Mouse (Mus musculus): ENCODE results near the gene Cul7. TPM values are rescaled to one million over a fixed set of nuclear protein-coding genes. Genes with fewer than 3 reads are reported as not detected.

The Cul7 gene
- 10.9 and 12.4 TPM in 2 replicates for polyA plus RNA-seq (2015; fragmentation: Nextera tagmentation; extraction: Ambion mirVana)

DNA sequence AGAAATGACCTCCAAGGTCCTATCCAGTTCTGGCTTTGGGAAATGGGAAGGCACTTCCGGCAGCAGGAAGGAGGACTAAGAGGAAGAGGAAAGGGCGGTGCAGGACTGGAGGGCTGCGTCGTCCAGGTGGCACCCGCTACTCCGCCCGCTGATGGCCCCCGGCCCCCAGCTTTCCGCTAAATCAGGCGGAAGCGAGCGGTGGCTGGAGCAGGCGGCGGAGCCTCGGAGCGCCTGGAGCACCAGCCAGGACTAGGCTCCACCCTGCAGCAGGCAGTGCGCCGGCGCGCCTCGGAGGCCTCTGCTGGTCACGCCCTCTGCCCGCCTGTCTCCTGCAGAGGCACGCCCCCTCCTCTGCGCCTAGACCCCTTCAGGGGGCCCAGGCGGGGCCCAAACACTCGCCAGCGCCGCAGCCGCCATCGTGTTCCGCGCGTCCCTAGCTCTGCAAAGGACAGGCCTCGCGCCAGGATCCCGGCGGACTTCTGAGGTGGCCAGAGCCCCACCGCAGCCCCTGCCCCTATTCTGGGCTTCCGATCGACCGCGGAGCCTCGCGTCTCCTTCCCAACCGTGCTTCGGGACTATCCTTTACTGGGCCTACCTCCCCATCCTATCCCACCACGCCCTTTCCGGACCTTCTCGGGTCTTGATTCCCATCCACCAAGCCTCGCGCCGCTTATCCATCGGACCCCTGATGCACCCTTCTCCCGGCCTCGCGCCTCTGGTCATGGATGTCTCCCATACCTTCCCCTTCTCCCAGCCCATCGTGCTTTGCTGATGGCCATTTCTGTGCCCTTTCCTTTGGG is at the start of gene Cul7:
TSS of gene Cul7 (plus strand) at position 106 of the 800 bp plus-strand sequence.
- Histone ChIP-seq H3K4me3 (replicated peaks) (peak within 1 kb of the TSS; percentile 73), H3K9me3 (replicated peaks) (no peaks in the 10 kb centered on the region), H3K27ac (peak within 1 kb of the TSS; percentile 83), H3K36me3 (peaks cover 46% of the 10 kb centered on the region), H3K4me1 (replicated peaks) (peaks cover 50% of the 10 kb centered on the region), H3K27me3 (no peaks in the 10 kb centered on the region), H3K4me2 (peak within 1 kb of the TSS; percentile 98), H3K9ac (peak within 1 kb of the TSS; percentile 83)
- under 1% methylated on average over 57 of the region's 58 CpGs for WGBS (ENCODE audit: insufficient replicate concordance)
- DNase-seq (peak; percentile 90), ATAC-seq (ENCODE audit: low read depth) (peak; percentile 86)

DNA sequence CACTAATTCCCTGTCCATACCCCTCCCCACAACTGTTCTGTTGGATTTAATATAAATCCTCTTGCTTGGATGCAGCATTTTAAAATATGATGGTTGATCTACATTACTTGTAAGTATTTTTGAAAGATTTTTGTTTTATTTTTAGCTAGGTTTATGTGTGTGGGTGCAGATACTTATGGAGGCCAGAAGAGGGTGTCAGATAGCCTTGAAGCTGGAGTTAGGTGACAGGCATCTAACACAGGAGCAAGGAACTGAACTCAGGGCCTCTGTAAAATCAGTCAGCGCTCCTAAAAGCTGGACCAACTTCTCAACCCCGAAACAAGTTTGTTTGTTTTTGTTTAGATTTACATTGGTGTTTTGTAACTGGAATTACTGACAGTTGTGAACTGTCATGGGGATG is 49.6 kb upstream of the Cul7 start:
- H3K9ac ChIP-seq: no peak overlapping the region
- H3K27ac ChIP-seq: no peak overlapping the region
- peaks cover 6% of the 10 kb centered on the region; the same call in 1 of the 2 replicates for H3K4me1 ChIP-seq (replicated peaks)
- no peak overlapping the region for H3K4me3 ChIP-seq (replicated peaks)
- H3K9me3 ChIP-seq (replicated peaks): no peaks in the 10 kb centered on the region
- H3K36me3 ChIP-seq: no peaks in the 10 kb centered on the region
- ATAC-seq (ENCODE audit: low read depth) (no peak), DNase-seq (no peak)
- no peak overlapping the region for H3K4me2 ChIP-seq
- H3K27me3 ChIP-seq: no peaks in the 10 kb centered on the region
- WGBS (ENCODE audit: insufficient replicate concordance): 68% methylated on average over 2 of the region's 2 CpGs

DNA sequence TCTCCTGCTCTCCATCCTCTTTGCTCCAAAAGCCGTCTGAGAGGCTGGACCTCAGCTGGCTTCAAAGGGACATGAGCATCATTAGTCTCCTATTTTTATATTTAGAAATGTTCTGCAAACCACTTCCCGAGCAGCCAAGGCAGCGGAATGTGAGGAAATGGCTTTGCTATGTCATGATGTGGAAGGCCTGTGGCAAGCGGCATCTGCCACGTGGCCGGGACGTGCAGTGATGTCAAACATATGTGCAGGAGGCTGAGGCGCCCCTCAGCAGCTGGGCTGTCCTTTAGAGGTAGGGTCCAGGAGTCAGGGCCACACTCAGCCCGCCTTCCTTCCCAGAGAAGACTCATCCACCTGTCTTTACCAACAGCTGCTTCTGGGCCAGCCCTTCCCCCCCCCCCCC is 47.9 kb upstream of the Cul7 start:
- H3K9ac ChIP-seq: no peak overlapping the region
- ATAC-seq (ENCODE audit: low read depth) (no peak), DNase-seq (no peak)
- H3K4me1 ChIP-seq (replicated peaks): peaks cover 6% of the 10 kb centered on the region; the same call in 1 of the 2 replicates
- H3K9me3 ChIP-seq (replicated peaks): no peaks in the 10 kb centered on the region
- H3K36me3 ChIP-seq: no peaks in the 10 kb centered on the region
- no peaks in the 10 kb centered on the region for H3K27me3 ChIP-seq
- H3K4me2 ChIP-seq: no peak overlapping the region
- 45% methylated on average over 9 of the region's 9 CpGs for WGBS (ENCODE audit: insufficient replicate concordance)
- no peak overlapping the region for H3K27ac ChIP-seq
- no peak overlapping the region for H3K4me3 ChIP-seq (replicated peaks)

DNA sequence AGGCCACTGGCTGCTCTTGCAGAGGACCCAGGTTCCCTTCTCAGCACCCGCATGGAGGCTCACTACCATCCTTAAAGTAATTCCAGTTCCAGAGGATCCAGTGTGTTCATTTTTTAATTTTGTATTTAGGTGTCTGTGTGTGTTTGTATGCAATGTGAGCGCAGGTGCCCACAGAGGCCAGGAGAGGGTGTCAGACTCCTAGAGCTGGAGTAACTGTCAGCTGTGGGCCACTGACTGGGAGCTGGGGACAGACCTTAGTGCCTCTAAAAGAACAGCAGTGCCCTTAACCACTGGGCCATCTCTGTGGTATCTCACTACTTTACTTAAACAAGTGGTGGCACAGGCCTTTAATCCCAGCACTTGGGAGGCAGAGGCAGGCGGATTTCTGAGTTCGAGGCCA is 46.9 kb upstream of the Cul7 start:
- 87% methylated on average over 4 of the region's 4 CpGs for WGBS (ENCODE audit: insufficient replicate concordance)
- Histone ChIP-seq H3K27ac (no peak overlapping the region), H3K9me3 (replicated peaks) (no peaks in the 10 kb centered on the region)

DNA sequence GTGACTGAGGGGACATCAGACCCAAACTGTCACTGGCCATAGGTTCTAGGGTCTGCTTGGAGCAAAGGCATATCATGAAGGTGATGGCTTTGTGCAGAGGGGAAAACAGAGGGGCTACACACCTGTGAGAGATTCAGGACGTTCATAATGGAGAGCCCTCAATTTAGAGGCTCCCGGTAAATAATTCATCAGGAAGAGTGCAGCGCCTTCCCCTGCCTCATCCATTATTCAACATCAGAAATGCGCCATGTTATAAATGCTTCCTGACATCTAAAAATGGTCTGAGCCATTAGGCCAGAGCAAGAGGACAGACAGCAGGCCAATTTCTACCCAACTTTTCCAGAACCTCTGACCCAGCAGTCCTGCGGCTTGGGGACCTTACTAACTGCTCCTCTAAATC is 45.0 kb upstream of the Cul7 start:
- no peak for DNase-seq
- Histone ChIP-seq H3K4me2 (no peak overlapping the region), H3K9me3 (replicated peaks) (no peaks in the 10 kb centered on the region), H3K27me3 (no peaks in the 10 kb centered on the region), H3K36me3 (no peaks in the 10 kb centered on the region), H3K4me3 (replicated peaks) (no peak overlapping the region), H3K9ac (no peak overlapping the region), H3K27ac (no peak overlapping the region), H3K4me1 (replicated peaks) (peaks cover 8% of the 10 kb centered on the region)
- no peak for ATAC-seq (ENCODE audit: low read depth)
- 75% methylated on average over 5 of the region's 5 CpGs for WGBS (ENCODE audit: insufficient replicate concordance)

More for the DNA sequence above, 46.9 kb upstream of the Cul7 start:
- Histone ChIP-seq H3K27me3 (no peaks in the 10 kb centered on the region), H3K4me3 (replicated peaks) (no peak overlapping the region), H3K36me3 (no peaks in the 10 kb centered on the region), H3K4me1 (replicated peaks) (peaks cover 3% of the 10 kb centered on the region; the same call in 1 of the 2 replicates), H3K9ac (no peak overlapping the region), H3K4me2 (no peak overlapping the region)
- ATAC-seq (ENCODE audit: low read depth) (no peak), DNase-seq (no peak)

DNA sequence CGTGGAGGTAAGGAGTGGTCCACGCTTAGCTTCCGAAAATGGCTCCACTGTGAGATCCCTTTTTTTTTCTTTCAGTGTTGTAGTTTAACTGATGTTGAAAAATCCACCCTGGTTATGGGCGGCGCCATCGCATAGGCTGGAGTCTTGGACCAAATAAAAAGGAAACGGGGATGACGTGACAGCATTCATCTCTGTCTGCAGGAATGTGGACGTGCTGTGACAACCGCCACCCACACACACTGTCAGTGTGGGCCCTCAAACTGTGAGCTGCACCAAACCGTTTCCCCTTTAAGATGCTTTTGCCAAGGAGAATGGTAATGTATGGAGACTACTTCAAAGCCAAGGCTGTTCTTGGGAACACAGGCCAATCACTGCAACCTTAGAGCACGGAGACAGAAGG is 44.1 kb upstream of the Cul7 start:
- Histone ChIP-seq H3K9ac (no peak overlapping the region), H3K9me3 (replicated peaks) (no peaks in the 10 kb centered on the region), H3K27me3 (no peaks in the 10 kb centered on the region), H3K4me2 (no peak overlapping the region), H3K4me3 (replicated peaks) (no peak overlapping the region), H3K36me3 (no peaks in the 10 kb centered on the region), H3K4me1 (replicated peaks) (peaks cover 10% of the 10 kb centered on the region), H3K27ac (no peak overlapping the region)
- 78% methylated on average over 12 of the region's 12 CpGs for WGBS (ENCODE audit: insufficient replicate concordance)
- ATAC-seq (ENCODE audit: low read depth): no peak
- DNase-seq: no peak

DNA sequence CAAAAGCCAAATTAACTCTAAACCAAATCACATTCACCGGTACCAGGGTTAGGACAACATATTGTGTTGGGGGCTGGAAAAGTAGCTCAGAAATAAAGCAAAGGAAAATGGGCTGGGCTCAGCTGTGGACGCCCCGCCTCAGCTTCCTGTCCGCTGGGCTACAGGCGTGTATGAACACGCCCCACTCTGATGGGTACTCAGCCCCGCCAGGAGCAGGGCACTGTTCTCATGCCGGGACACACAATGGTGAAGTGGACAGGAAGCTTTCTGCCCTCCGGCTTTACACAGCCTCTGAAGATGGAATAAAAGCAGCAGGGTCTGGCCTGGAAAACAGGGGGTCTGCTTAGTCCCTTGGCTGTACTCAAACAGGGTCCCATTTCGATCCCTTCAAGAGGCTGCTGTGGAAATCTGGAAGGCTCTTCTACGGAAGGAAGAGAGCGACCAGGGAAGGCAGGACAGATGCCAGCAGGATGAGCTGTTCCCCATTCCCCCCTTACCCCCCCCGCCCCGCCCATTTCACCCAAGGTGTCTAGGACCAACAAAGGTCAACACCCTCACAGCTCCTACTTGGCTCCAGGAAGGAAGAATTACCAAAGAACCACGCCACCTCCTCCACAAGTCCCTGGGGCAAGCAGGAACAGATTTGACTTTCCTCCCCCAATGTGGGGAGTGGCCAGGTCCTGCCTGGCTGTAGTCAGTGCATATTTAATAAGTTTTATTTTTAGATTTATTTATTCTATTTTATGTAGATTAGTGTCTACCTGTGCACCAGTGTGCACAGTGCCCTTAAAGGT is 40.2 kb upstream of the Cul7 start:
- peak; percentile 48; the same call in 1 of the 2 replicates for ATAC-seq (ENCODE audit: low read depth)
- Histone ChIP-seq H3K4me3 (replicated peaks) (no peak overlapping the region), H3K27ac (no peak overlapping the region)

DNA sequence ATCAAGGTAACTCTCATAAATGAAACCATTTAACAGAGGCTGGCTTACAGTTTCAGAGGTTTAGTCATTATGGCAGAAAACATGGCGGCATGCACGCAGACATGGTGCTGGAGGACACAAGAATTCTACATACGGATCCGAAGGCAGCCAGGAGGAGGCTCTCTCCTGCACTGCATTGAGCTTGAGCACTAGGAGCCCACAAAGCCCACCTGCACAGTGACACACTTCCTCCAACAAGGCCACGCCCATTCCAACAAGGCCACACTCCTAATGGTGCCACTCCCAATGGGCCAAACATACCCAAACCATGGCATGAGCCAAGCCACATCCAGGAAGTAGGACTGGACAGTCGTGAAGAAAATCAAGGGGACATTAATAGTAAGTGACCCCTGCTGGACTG is 38.8 kb upstream of the Cul7 start:
- Histone ChIP-seq H3K4me2 (no peak overlapping the region), H3K27ac (no peak overlapping the region), H3K36me3 (no peaks in the 10 kb centered on the region), H3K9me3 (replicated peaks) (no peaks in the 10 kb centered on the region), H3K9ac (no peak overlapping the region), H3K27me3 (no peaks in the 10 kb centered on the region), H3K4me1 (replicated peaks) (peaks cover 26% of the 10 kb centered on the region), H3K4me3 (replicated peaks) (no peak overlapping the region)
- ATAC-seq (ENCODE audit: low read depth): no peak
- DNase-seq: no peak
- 79% methylated on average over 6 of the region's 6 CpGs for WGBS (ENCODE audit: insufficient replicate concordance)

More for the DNA sequence above, 40.2 kb upstream of the Cul7 start:
- Histone ChIP-seq H3K36me3 (no peaks in the 10 kb centered on the region), H3K4me2 (peak overlapping the region; percentile 26; the same call in 1 of the 2 replicates), H3K4me1 (replicated peaks) (peaks cover 26% of the 10 kb centered on the region), H3K27me3 (no peaks in the 10 kb centered on the region), H3K9ac (no peak overlapping the region), H3K9me3 (replicated peaks) (no peaks in the 10 kb centered on the region)
- no peak for DNase-seq
- WGBS (ENCODE audit: insufficient replicate concordance): 23% methylated on average over 15 of the region's 15 CpGs

DNA sequence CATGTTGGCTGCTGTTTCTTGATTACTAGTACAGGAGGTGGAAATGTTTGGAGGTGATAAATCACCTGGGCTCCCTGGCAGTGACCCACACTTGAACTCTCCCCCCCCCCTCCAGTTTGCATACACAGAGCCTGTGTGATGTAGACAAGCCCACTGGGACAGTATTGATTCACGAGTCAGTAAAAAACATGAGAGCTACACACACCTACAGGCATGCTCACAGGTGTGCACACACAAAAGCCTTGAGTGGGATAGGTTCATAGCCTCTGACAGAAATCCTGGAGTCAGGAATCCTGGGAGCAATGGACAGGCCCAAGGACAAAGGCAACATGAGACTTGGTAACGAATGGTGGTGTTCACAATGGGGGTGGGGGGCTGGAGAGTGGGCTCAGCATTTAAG is 37.9 kb upstream of the Cul7 start:
- H3K27ac ChIP-seq: no peak overlapping the region

DNA sequence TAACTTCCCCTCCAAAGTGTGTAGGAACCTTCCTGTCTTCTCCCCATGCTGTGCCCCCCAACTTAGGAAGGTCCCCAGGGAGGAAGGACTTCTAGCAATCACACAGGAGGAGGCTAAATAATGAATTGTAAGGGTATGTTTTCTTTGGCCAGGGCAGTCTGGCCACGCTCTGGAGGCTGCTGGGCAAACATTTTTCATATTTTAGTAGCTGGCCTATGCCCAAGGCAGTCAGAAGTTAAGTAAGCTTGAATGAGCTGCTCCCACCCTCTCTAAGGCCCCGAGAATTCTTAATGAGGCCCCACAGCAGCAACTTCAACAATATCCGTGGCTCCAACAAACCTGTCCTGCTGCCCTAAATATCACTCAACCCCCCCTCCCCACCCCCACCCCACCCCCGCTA is 37.3 kb upstream of the Cul7 start:
- DNase-seq (no peak), ATAC-seq (ENCODE audit: low read depth) (no peak)
- H3K9ac ChIP-seq: no peak overlapping the region
- H3K27ac ChIP-seq: no peak overlapping the region
- H3K4me2 ChIP-seq: no peak overlapping the region
- 38% methylated on average over 4 of the region's 4 CpGs for WGBS (ENCODE audit: insufficient replicate concordance)
- H3K36me3 ChIP-seq: no peaks in the 10 kb centered on the region
- H3K27me3 ChIP-seq: no peaks in the 10 kb centered on the region
- no peak overlapping the region for H3K4me3 ChIP-seq (replicated peaks)
- no peaks in the 10 kb centered on the region for H3K9me3 ChIP-seq (replicated peaks)
- H3K4me1 ChIP-seq (replicated peaks): peaks cover 31% of the 10 kb centered on the region

More for the DNA sequence above, 37.9 kb upstream of the Cul7 start:
- Histone ChIP-seq H3K9me3 (replicated peaks) (no peaks in the 10 kb centered on the region), H3K9ac (no peak overlapping the region), H3K4me1 (replicated peaks) (peaks cover 26% of the 10 kb centered on the region), H3K27me3 (no peaks in the 10 kb centered on the region), H3K36me3 (no peaks in the 10 kb centered on the region), H3K4me2 (no peak overlapping the region), H3K4me3 (replicated peaks) (no peak overlapping the region)
- 69% methylated on average over 2 of the region's 2 CpGs for WGBS (ENCODE audit: insufficient replicate concordance)
- DNase-seq: no peak
- no peak for ATAC-seq (ENCODE audit: low read depth)

DNA sequence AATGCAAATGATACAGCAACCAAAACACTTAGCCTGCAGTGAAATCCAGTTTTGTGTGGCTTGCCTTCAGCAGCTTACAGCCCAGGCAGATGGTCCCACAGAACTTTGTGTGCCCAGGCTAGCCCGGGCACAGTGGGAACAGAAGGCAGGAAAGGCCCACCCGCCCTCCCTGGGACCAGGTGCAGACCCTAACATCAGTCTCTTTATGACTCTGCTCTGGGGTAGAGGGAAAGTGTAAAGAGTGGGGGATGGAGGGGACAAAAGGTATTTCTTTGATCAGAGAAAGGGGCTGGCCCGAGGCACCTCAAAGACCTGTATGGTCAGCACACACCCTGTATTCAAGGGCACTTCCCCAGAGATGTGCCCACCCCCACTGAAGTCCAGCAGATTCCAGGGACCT is 36.9 kb upstream of the Cul7 start:
- H3K4me1 ChIP-seq (replicated peaks): peaks cover 35% of the 10 kb centered on the region
- no peak overlapping the region for H3K9ac ChIP-seq
- 42% methylated on average over 3 of the region's 3 CpGs for WGBS (ENCODE audit: insufficient replicate concordance)
- no peak overlapping the region for H3K27ac ChIP-seq
- DNase-seq (no peak), ATAC-seq (ENCODE audit: low read depth) (no peak)
- H3K4me3 ChIP-seq (replicated peaks): no peak overlapping the region
- H3K9me3 ChIP-seq (replicated peaks): no peaks in the 10 kb centered on the region
- no peaks in the 10 kb centered on the region for H3K36me3 ChIP-seq
- no peaks in the 10 kb centered on the region for H3K27me3 ChIP-seq
- no peak overlapping the region for H3K4me2 ChIP-seq
